Mouse (Mus musculus): ENCODE data around the gene Gm29666. TPM values are rescaled to one million over a fixed set of nuclear protein-coding genes. Genes with fewer than 3 reads are reported as not detected.
"Not testable (repeated sequence)": the region's sequence is repeated elsewhere in the genome, so short reads cannot be mapped to it uniquely, and the experiment has no call there.

Gm29666 gene
- total RNA-seq, 1 experiment from 2014 or later, result 0.79 TPM

DNA sequence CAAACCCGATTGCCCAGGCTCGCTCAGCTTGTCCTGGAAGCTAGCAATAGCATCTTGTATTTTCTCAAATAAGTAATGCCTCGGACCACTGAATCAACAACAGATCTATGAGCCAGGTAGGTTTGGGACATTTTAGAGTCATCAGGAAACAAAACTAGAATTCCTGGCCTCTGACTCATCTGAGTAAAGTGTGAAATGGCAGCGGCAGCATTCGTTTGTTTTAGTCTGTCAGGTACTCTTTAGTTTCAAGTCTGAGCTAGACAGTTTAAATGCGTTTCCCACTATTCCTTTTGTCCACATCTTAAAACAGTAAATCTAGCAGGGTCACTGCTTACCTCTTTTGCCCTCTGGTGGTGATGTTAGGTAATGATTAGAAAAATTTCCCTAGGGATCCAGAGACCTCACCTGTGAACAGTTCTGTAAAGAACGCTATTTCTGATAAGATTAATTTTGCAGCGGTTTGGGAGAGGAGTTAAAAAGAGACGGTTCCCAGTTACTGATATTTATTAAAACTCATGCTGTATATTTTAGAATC, 5.0 kb upstream of the Gm29666 start:
- ATAC-seq (replicated peaks in 1 of 2; ENCODE audit: insufficient read depth in 1 of 2, low FRiP score in 2 of 2, low TSS enrichment in 1 of 2, low read depth in 1 of 2, poor library complexity in 2 of 2, severe bottlenecking in 2 of 2), result no peak

DNA sequence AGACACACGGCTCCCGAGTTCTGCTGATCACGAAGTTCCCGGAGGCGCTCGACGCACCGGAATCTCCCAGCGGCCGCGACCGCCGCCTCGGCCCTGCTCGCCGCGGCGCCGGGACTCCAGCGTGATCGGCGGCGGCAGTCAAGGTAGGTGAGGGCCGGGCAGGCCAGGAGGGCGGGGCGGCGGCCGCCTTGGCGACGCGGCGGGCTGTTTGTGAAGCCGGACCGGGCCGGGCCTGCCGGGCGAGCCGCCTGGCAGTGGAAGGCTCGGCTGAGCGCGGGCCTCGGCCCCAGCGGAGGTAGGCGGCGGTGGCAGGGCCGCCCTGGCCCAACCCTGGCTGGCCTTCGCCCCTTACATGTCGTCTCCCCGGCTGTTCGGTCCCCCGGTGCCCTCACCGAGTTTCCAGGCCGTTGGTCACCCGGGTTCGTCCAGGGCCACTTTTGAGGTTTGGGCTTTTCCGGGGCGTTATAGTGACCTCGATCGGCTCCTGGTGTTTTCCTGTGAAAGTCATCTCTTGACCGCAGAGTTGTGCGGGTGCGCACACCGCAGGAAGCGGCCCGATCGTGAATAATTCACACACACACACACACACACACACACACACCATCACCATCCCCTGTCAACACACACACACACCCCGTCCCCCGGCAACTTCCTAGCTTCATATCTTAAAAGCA, 3.8 kb upstream of the Gm29666 start:
- ATAC-seq (replicated peaks in 1 of 2; ENCODE audit: insufficient read depth in 1 of 2, low FRiP score in 2 of 2, low TSS enrichment in 1 of 2, low read depth in 1 of 2, poor library complexity in 2 of 2, severe bottlenecking in 2 of 2), result peak in 1 of 2 experiments; percentile 15; a peak in 1 of 4 replicates

GRCm38 (mm10) chr15:84922884-84923507, 3.2 kb upstream of the Gm29666 start, which contains the start of gene Nup50:
Nup50 (plus strand) TSS chr15:84923411.
- ATAC-seq (replicated peaks in 1 of 2; ENCODE audit: insufficient read depth in 1 of 2, low FRiP score in 2 of 2, low TSS enrichment in 1 of 2, low read depth in 1 of 2, poor library complexity in 2 of 2, severe bottlenecking in 2 of 2), result peak; percentile 80 to 85

GRCm38 (mm10) chr15:84913201-84913600, 6.6 kb downstream of the Gm29666 start:
- no peak for ATAC-seq (replicated peaks in 1 of 2; ENCODE audit: insufficient read depth in 1 of 2, low FRiP score in 2 of 2, low TSS enrichment in 1 of 2, low read depth in 1 of 2, poor library complexity in 2 of 2, severe bottlenecking in 2 of 2)

- no peak for ATAC-seq (replicated peaks in 1 of 2; ENCODE audit: insufficient read depth in 1 of 2, low FRiP score in 2 of 2, low TSS enrichment in 1 of 2, low read depth in 1 of 2, poor library complexity in 2 of 2, severe bottlenecking in 2 of 2)
Measured at GRCm38 (mm10) chr15:84903843-84904385, 15.9 kb downstream of the Gm29666 start.

DNA sequence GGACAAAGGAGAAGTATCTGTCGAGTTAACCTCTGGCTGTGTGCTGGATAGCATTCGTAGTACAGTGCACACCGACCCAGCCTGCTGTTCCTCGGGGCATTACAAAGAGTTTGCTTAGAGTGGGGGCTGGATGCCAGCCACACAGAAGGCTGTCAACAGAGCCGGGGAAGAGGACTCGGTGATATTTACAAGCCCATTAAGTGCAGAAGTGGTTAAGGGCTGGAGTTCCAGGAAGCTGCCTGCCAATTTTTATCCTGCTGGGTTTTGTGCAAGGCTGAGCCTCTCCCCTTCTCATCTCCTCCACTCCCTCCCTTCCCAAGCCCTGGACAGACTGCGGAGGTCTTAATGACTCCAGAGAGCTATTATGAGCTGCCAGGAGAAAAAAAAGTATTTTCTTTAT, 21.8 kb downstream of the Gm29666 start:
- ATAC-seq (replicated peaks in 1 of 2; ENCODE audit: insufficient read depth in 1 of 2, low FRiP score in 2 of 2, low TSS enrichment in 1 of 2, low read depth in 1 of 2, poor library complexity in 2 of 2, severe bottlenecking in 2 of 2), result no peak

- ATAC-seq (replicated peaks in 1 of 2; ENCODE audit: insufficient read depth in 1 of 2, low FRiP score in 2 of 2, low TSS enrichment in 1 of 2, low read depth in 1 of 2, poor library complexity in 2 of 2, severe bottlenecking in 2 of 2), result peak in 1 of 2 experiments; percentile 12; a peak in 1 of 4 replicates
Measured at GRCm38 (mm10) chr15:84896664-84897063, 23.2 kb downstream of the Gm29666 start.

- not testable (repeated sequence) for ATAC-seq (replicated peaks in 1 of 2; ENCODE audit: insufficient read depth in 1 of 2, low FRiP score in 2 of 2, low TSS enrichment in 1 of 2, low read depth in 1 of 2, poor library complexity in 2 of 2, severe bottlenecking in 2 of 2)
Measured at GRCm38 (mm10) chr15:84896216-84896615, 23.6 kb downstream of the Gm29666 start.

DNA sequence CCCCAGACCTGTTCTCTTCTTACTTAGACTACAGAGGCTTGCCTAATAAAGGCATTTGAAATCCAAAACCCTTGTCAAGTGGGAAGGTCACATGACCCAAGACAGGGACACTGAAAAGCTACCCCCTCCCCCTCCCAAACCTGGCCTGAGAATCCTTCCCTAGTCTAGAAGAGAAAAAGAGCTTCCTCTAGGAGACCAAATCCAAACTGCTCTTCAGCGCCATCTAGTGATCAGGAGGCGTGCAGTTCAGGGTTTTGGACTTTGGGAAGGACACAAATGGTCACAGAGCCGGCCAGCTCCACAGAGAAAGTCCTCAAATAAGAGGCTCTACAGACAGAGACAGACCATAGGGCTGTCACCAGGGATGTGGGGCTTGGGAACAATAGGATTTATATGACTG, 28.2 kb downstream of the Gm29666 start:
- ATAC-seq (replicated peaks in 1 of 2; ENCODE audit: insufficient read depth in 1 of 2, low FRiP score in 2 of 2, low TSS enrichment in 1 of 2, low read depth in 1 of 2, poor library complexity in 2 of 2, severe bottlenecking in 2 of 2), result peak; percentile 67 to 69; a peak in 3 of 4 replicates

DNA sequence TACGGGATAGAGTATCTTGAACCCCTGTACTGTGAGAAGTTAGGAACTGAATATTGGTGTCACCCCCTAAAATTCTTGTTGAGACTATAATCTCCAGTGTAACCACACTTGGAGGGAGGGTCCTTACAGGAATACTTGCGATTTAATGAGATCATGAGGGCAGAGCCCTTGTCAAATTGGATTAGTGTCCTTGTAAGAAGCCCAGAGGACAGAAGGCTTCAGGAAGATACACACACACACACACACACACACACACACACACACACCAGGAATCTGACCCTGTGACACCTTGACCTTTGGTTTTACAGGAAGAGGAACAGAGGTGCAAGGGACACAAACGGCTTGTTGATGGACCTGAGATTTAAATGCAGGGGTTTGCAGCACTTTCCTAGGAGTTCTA, 28.6 kb downstream of the Gm29666 start:
- ATAC-seq (replicated peaks in 1 of 2; ENCODE audit: insufficient read depth in 1 of 2, low FRiP score in 2 of 2, low TSS enrichment in 1 of 2, low read depth in 1 of 2, poor library complexity in 2 of 2, severe bottlenecking in 2 of 2), result no peak

- no peak for ATAC-seq (replicated peaks in 1 of 2; ENCODE audit: insufficient read depth in 1 of 2, low FRiP score in 2 of 2, low TSS enrichment in 1 of 2, low read depth in 1 of 2, poor library complexity in 2 of 2, severe bottlenecking in 2 of 2)
Measured at GRCm38 (mm10) chr15:84888066-84888465, 31.8 kb downstream of the Gm29666 start.

GRCm38 (mm10) chr15:84877029-84877815, 42.6 kb downstream of the Gm29666 start:
- no peak for ATAC-seq (replicated peaks in 1 of 2; ENCODE audit: insufficient read depth in 1 of 2, low FRiP score in 2 of 2, low TSS enrichment in 1 of 2, low read depth in 1 of 2, poor library complexity in 2 of 2, severe bottlenecking in 2 of 2)

- ATAC-seq (replicated peaks in 1 of 2; ENCODE audit: insufficient read depth in 1 of 2, low FRiP score in 2 of 2, low TSS enrichment in 1 of 2, low read depth in 1 of 2, poor library complexity in 2 of 2, severe bottlenecking in 2 of 2), result no peak
Measured at GRCm38 (mm10) chr15:84873867-84874266, 46.0 kb downstream of the Gm29666 start.

DNA sequence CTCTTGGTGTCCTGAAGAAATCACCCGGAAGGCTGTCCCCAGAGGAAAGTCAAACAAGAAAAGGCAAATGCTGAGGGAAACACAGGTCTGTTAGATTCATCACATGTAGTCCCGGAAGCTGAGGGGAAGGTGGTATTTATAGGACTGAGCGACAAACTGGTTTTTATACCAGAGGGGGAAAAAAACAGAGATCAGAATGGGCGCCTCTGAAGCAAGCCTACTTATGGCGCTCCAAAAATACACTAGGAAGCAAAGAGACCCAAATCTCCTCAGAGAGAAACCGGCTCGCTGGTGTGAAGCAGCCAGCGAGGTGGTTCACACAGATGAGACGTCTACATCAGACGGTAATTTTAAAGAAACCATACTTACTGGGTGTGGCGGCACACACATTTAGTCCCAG, 46.8 kb downstream of the Gm29666 start:
- ATAC-seq (replicated peaks in 1 of 2; ENCODE audit: insufficient read depth in 1 of 2, low FRiP score in 2 of 2, low TSS enrichment in 1 of 2, low read depth in 1 of 2, poor library complexity in 2 of 2, severe bottlenecking in 2 of 2), result no peak

DNA sequence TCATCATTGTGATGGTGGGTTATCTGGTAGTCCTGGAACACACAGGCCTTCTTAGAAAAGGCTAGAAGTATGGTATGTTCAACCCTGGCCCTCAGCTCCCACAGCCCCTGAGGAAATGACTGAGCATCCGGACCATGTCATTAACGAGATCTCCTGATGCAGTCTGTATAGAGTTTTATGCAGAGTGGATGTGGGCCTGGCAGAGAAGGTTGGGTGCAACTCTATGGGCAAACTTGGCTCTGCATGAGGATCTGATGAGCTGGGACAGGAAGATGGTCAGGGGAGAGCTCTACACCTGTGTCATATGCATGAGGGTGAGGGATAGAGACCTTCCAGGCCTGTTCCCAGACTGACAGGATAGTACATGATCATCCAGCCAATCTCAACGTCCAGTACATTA, 48.0 kb downstream of the Gm29666 start:
- no peak for ATAC-seq (replicated peaks in 1 of 2; ENCODE audit: insufficient read depth in 1 of 2, low FRiP score in 2 of 2, low TSS enrichment in 1 of 2, low read depth in 1 of 2, poor library complexity in 2 of 2, severe bottlenecking in 2 of 2)

GRCm38 (mm10) chr15:84861911-84862310, 57.9 kb downstream of the Gm29666 start:
- no peak for ATAC-seq (replicated peaks in 1 of 2; ENCODE audit: insufficient read depth in 1 of 2, low FRiP score in 2 of 2, low TSS enrichment in 1 of 2, low read depth in 1 of 2, poor library complexity in 2 of 2, severe bottlenecking in 2 of 2)
